Mouse (Mus musculus): ENCODE measurements around the gene Ankrd13a.

DNA sequence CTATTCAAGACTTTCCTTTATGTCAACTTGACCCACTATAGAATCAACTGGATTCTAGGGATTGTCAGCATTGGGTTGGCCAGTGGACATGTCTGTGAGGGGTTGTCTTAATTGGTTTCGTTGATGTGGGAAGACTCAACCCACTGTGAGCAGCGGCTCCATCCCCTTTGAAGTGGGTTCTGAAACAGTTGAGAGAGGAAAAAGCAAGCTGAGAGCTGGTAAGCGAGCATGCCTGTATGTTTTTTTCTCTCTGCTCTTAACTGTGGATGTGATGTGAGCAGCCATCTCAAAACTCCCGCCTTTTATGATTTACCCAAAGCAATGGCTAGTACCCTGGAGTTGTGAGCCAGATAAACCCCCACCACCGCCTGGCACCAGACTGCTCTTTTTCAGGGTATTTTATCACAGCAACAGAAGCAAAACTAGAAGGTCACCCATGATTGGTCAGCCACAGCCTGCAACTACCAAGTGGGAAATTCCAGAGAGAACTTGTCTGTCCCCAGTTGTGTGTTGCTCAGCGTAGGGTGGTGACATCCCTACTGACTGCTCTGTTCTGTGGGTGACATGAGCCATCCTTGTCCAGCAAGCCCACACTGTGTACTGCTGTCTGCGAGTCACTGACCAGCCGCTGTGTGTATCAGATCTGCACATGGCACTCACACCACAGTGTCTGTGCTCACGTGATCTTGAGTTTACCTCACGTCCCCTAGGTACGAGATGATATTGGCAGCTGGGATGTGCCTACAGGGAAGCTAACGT lies 9.1 kb downstream of the Ankrd13a start:
- TF ChIP-seq CTCF (IDR thresholded peaks at IDR 0.05; ENCODE audit: control insufficient read depth, insufficient read depth, low read length), result no peak
- no peak for TF ChIP-seq POLR2A (IDR thresholded peaks at IDR 0.05; ENCODE audit: borderline replicate concordance, control insufficient read depth, low read depth, low read length)
